Mouse (Mus musculus): ENCODE results near the gene Idh1. TPM values are rescaled to one million over a fixed set of nuclear protein-coding genes. Genes with fewer than 3 reads are reported as not detected.
A peak's percentile ranks its signal among the peaks of the same experiment; 100 is the strongest.

Gene Idh1
- total RNA-seq, 2 experiments from 2014 or later, result 272 to 322 TPM

DNA sequence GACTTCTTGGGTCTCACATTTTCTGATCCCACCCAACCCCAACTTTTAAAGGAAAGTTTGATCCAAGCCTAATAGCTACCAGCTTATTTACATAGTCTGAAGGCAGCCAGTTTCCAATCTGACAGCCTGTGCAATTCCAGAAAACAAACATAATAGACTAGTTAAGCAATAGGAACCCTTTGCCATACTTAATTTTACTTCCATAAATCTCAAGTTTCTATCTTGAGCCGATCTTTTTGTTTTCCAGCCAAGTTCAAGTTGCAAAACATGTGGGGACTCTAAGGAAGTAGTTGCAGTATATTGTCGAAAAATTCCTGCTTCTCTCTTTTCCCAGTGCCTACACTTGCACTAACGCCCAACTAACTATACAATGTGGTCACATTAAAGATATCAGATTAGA, 8.8 kb downstream of the Idh1 start:
- DNase-seq, result no peak

GRCm38 (mm10) chr1:65176912-65177311, 9.4 kb downstream of the Idh1 start:
- no peak for DNase-seq

DNA sequence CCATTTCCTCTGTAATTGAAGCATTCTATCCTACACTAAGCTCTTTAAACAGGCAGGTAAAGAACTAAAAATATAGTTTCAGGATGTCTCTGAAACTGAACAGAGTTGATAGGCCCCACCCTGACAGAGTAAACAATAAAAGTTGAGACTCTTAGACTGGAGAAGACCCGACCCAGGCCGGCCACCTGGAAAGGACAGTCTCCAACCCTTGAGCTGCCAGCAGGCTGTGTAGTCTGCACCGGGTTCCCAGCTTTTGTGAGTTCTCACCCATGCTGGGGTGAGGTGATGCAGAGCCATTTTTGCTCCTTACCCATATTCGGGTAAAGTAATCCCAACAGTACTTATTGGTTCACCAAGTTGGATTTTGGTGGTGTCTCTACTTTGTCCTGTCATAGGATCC, 10.1 kb downstream of the Idh1 start:
- DNase-seq, result peak; percentile 39

DNA sequence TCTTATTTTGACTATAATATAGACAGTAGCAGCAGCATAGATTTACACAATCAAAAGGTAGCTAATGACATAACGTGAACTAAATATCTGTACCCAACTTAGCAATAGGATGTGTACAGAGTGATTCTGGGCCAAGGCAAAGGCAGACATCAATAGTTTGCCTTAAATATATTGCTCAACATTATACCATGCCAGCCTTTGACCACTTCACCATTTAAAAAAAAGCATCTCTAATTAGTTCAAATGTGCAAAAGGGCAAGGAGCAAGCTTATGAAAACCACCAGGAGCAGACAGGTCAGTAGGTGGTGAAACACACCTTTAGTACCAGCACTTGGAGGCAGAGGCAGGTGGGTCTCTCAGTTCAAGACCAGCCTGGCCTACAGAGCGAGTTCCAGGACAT, 12.6 kb downstream of the Idh1 start:
- no peak for DNase-seq

- no peak for DNase-seq
These were observed 14.7 kb downstream of the Idh1 start for GRCm38 (mm10) chr1:65171579-65171978.

DNA sequence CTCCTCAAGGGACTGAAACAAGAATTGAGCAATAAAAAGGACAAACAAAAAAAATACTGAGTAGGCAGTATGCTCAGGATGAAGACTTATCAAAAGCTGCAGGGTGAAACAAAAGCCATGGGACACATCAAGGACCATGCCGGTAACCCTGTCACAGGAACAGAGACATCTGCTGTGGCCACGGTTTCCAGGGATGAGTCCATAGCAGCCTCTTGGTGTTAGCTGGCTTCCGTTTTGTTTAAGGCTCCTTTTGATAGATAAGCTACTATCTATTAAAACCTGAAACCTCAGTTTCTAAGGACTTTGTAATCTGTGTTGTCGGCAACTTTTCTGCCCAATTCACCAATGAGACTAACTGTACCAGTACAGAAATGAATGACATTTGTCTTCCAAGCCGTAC, 16.4 kb downstream of the Idh1 start:
- DNase-seq, result no peak

GRCm38 (mm10) chr1:65169536-65169935, 16.8 kb downstream of the Idh1 start:
- no peak for DNase-seq

DNA sequence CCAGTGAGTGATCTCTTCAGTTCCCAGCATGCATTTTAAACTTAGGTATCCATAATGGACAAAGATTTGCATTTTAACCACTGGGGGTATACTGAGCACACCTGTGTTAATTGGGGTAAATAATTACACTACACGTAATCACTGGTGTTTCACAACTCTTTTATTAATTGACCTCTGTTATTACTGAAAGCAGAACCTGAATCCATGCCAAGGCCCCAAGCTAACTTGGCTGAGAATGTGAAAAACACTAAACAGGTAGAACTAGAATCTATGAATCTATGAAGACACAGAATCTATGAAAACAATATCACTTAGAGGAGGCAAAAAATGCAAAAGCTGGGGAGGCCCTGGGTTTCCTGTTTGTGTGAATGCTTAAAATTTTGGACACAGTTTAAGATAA, 18.8 kb downstream of the Idh1 start:
- DNase-seq, result no peak

- DNase-seq, result no peak
These were observed 24.1 kb downstream of the Idh1 start for GRCm38 (mm10) chr1:65162210-65162609.

- DNase-seq, result no peak
These were observed 30.2 kb downstream of the Idh1 start for GRCm38 (mm10) chr1:65156111-65156510.

DNA sequence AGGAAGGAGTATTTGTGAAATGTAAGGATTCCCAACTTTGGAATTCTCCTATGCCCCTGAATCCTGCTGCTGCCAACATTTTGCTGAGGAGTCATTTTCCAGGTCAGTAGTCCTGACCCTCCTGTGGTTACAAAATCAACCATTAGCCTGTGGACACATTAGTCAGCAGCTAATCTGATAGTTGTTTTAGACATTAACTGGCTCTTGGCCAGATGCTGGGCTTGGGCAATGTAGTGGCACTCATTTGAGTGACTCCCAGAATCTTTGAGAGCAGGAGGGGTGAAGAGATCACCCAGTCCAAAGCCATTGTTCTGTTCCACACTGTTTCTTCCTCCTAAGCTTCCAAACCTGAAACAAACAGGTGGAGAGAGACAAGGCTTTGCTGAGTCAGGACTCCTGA, 31.5 kb downstream of the Idh1 start:
- DNase-seq, result peak; percentile 81

DNA sequence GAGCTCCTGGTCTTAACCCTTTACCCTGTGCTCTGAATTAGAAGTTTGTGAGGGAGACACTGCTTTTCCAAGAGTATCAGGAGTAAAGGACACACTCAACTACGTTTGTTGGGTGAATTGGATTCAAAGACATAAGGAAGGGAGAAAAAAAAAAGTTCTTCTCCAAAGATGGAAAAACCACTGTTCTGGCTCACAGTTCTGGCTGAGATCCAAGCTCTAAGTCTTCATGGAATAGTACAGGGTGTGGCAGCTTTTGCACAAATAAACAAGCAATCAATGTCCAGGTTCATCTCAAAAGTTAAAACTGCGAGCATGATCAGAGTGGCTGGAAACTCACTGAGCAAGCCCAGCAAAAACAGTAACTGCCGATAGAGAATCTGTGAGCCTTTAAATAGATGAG, 38.3 kb downstream of the Idh1 start:
- no peak for DNase-seq

- DNase-seq, result no peak
These were observed 39.0 kb downstream of the Idh1 start for GRCm38 (mm10) chr1:65147326-65147725.

DNA sequence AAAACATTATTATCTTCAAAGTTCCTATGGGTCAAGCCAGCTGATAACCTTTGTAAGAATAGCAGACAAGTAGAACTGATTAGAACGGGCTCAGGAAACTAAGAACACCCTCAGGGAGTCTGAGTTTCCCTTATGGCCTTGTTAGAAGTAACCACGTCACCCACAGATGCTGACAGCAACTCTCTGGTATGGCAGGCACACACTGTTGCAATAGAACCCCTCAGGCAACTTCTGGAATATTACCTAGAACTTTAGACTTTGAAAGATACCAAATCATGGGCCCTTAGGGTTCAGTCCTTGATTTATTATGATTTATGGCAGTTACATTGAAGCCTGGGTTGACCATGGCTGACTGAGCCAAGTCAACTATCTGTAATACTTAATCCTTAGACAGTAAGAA, 39.7 kb downstream of the Idh1 start:
- DNase-seq, result no peak

GRCm38 (mm10) chr1:65144783-65145182, 41.5 kb downstream of the Idh1 start:
- DNase-seq, result no peak

DNA sequence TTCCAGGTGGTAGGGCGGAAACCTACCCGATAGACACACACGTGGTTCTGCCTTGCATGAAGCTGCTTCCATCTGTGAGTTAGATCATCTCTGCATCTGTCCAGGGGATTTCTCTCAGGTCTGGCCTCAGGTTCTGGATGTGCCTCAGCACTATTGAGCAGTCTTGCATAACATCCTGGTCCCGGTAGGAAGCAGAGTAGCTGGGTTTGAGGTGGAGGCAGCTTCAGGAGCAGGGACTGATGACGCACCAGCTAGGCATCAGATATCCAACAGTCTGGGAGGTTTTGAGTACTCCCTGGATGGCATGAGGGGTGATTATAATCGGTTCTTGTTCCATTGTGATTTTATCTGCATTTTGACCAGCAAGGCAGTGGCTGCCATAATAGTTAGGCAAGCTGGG, 48.7 kb downstream of the Idh1 start:
- no peak for DNase-seq

- no peak for DNase-seq
These were observed 53.5 kb downstream of the Idh1 start for GRCm38 (mm10) chr1:65132833-65133232.

- DNase-seq, result no peak
These were observed 54.6 kb downstream of the Idh1 start for GRCm38 (mm10) chr1:65131671-65132070.

- no peak for DNase-seq
These were observed 56.1 kb downstream of the Idh1 start for GRCm38 (mm10) chr1:65130226-65130625.

DNA sequence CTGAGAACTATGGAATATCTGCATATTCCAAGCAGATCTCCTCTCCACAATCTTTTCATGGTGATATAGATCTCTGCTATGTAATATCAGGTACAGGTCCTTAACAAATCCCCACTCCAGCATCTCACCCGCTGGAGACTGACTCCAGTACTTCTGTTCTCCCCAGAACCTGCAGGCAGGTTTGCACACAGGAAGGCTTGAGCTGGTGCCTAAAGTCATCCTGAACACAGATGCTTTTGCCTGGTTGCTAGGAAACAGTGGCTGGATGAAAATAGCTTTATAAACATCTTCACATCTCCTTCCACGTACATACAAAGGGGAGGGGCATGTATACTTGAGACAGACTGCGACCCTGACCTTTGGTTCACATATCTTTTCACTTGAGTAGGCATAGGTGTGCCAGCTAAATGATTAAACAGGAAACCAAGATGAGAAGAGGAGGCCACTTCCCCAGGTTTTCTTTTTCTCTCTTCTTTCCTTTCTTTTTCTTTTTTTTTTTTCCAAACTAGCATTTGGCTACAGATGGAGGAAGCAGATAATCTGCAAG, 56.6 kb downstream of the Idh1 start:
- DNase-seq, result no peak

- no peak for DNase-seq
These were observed 63.5 kb downstream of the Idh1 start, which contains the start of gene D630023F18Rik for GRCm38 (mm10) chr1:65122574-65123372. TSS of gene D630023F18Rik (minus strand) at chr1:65123214.

DNA sequence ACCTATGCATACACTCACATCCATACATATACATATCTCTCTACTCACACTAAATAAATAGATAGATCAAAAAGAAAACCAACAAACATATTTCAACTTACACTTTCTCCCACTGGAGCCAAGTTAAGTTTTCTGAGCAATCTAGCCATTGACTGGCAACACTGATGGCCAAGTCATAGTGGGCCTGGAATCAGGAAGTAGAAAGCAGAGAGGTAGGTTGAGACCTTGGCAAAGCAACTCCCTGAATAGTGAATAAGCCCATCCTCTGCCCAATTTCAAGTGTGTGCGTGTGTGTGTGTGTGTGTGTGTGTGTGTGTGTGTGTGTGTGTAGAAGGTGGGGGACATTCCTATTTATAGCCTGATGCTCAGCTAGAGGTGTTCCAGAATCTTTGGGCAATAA, 66.9 kb downstream of the Idh1 start, which contains the start of gene Gm28845:
Gm28845 (minus strand) TSS at position 121 of the 400 bp plus-strand sequence.
- no peak for DNase-seq

DNA sequence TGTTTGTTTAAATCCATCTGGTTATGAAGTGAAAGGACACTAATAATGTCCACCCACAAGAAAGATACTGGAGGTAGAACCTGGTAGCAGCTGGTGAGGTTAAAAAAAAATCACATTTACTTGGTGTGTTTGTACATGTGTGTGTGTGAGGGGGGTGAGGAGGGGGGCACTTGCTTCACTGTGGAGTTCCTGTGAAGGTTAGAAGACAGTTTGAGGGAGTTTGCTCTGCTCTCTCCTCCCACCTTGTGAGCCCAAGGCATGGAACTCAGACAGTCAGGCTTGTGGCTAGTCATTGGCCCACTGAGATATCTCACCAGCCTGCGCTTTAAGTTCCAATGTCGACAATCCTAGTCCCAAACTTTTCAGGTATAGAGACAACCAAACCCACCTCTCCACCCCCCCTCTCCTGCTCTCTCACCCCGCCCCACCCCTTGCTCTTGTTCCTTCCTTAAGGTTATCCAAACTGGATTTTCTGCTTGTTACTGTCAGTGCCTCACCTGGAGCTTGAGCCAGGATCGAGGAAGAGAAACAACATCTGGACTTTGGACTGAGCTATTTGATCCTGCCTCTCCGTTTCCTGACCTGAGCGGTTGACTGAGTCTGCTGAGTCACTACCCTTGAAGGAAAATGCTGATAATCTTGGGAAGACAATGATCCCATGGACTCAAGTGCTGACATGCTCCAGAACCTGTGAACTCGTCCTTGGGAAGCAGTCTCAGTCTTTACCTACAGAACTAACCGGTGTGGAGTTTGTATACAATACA, 68.0 kb downstream of the Idh1 start:
- no peak for DNase-seq
